Mouse (Mus musculus): ENCODE data around the gene Rasgef1c.

Gene Rasgef1c

GRCm38 (mm10) chr11:49973657-49974340 lies 72.2 kb downstream of the Rasgef1c start:
- in situ Hi-C loops (cut with MboI, MseI), result no loop called here

GRCm38 (mm10) chr11:49974675-49975074 lies 73.0 kb downstream of the Rasgef1c start:
- in situ Hi-C loops (cut with MboI, MseI), result no loop called here

GRCm38 (mm10) chr11:49977963-49978568 lies 76.4 kb downstream of the Rasgef1c start:
- in situ Hi-C loops (cut with MboI, MseI), result no loop called here

GRCm38 (mm10) chr11:49978935-49979334 lies 77.3 kb downstream of the Rasgef1c start:
- in situ Hi-C loops (cut with MboI, MseI), result no loop called here

- in situ Hi-C loops (cut with MboI, MseI), result loop anchor here (5.0 kb wide), 2 partner anchors 152 to 252 kb away; partner anchors contain the start of gene Tbc1d9b
Observed at GRCm38 (mm10) chr11:49980681-49981235, 79.1 kb downstream of the Rasgef1c start.

GRCm38 (mm10) chr11:49981321-49981963 lies 79.8 kb downstream of the Rasgef1c start:
- in situ Hi-C loops (cut with MboI, MseI), result loop anchor here (5.0 kb wide), 2 partner anchors 151 to 251 kb away; partner anchors contain the start of gene Tbc1d9b

GRCm38 (mm10) chr11:49982094-49982493 lies 80.5 kb downstream of the Rasgef1c start:
- in situ Hi-C loops (cut with MboI, MseI), result loop anchor here (5.0 kb wide), 2 partner anchors 150 to 250 kb away; partner anchors contain the start of gene Tbc1d9b

- in situ Hi-C loops (cut with MboI, MseI), result loop anchor here (5.0 kb wide), 2 partner anchors 149 to 249 kb away; partner anchors contain the start of gene Tbc1d9b
Observed at GRCm38 (mm10) chr11:49982881-49983280, 81.2 kb downstream of the Rasgef1c start.

GRCm38 (mm10) chr11:49983875-49984552 lies 82.4 kb downstream of the Rasgef1c start:
- in situ Hi-C loops (cut with MboI, MseI), result loop anchor here (5.0 kb wide), 2 partner anchors 148 to 248 kb away; partner anchors contain the start of gene Tbc1d9b

- in situ Hi-C loops (cut with MboI, MseI), result no loop called here
Observed at GRCm38 (mm10) chr11:49985009-49985408, 83.4 kb downstream of the Rasgef1c start.

- in situ Hi-C loops (cut with MboI, MseI), result no loop called here
Observed at GRCm38 (mm10) chr11:49986277-49987036, 84.8 kb downstream of the Rasgef1c start.

- in situ Hi-C loops (cut with MboI, MseI), result no loop called here
Observed at GRCm38 (mm10) chr11:49994536-49994935, 92.9 kb downstream of the Rasgef1c start.

- in situ Hi-C loops (cut with MboI, MseI), result no loop called here
Observed at GRCm38 (mm10) chr11:49996398-49996797, 94.8 kb downstream of the Rasgef1c start.

- in situ Hi-C loops (cut with MboI, MseI), result no loop called here
Observed at GRCm38 (mm10) chr11:49997321-49997720, 95.7 kb downstream of the Rasgef1c start.

- in situ Hi-C loops (cut with MboI, MseI), result no loop called here
Observed at GRCm38 (mm10) chr11:50002853-50003252, 101.2 kb downstream of the Rasgef1c start.

- in situ Hi-C loops (cut with MboI, MseI), result no loop called here
Observed at GRCm38 (mm10) chr11:50007776-50008175, 106.1 kb downstream of the Rasgef1c start.

GRCm38 (mm10) chr11:50008231-50008630 lies 106.6 kb downstream of the Rasgef1c start:
- in situ Hi-C loops (cut with MboI, MseI), result no loop called here

- in situ Hi-C loops (cut with MboI, MseI), result no loop called here
Observed at GRCm38 (mm10) chr11:50013016-50013415, 111.4 kb downstream of the Rasgef1c start.

GRCm38 (mm10) chr11:50016503-50016902 lies 114.9 kb downstream of the Rasgef1c start:
- in situ Hi-C loops (cut with MboI, MseI), result no loop called here

- in situ Hi-C loops (cut with MboI, MseI), result no loop called here
Observed at GRCm38 (mm10) chr11:50017511-50017910, 115.9 kb downstream of the Rasgef1c start.

- in situ Hi-C loops (cut with MboI, MseI), result no loop called here
Observed at GRCm38 (mm10) chr11:50018848-50019247, 117.2 kb downstream of the Rasgef1c start.
